Mouse (Mus musculus) heart, postnatal 36 days (tissue): ENCODE results near the gene Npas3. TPM values are rescaled to one million over a fixed set of nuclear protein-coding genes. Genes with fewer than 3 reads are reported as not detected.

Experiments
- DNase-seq, 2 experiments: peaks; one replicate each; pipeline ENCODE4 v3.0.0; 2021 to 2022
- intact Hi-C: fragments of 180-260 bp; cut with DNase I; formaldehyde crosslinking; loops from one replicate; pipeline ENCODE4 v1.15.1; 2025
- total RNA-seq, 2 experiments: library from RNA; stranded (reverse); gene quantifications; 2 replicates each; pipeline ENCODE4 v1.2.3; 2021

Npas3 gene
- total RNA-seq, 2 experiments from 2014 or later: 0.79 to 0.83 TPM

DNA sequence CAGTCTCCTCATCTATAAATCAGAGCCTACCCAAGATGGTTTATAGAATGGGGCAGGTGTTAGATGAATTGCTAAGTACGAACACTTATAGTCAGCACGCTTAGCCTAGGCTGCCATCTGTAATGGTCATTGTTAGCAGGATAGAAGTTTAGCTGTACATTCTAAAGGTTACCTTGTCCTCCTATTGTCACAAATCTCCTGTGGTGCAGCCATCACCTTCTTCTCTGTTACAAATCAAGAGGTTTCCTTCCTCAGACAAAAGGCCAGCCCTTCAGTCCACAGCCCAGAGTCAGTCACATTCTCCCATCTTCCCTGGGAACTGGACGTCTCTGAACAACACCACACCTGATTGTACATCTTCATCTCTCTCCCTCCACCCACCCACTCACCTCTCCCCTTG, 851.0 kb downstream of the Npas3 start:
- DNase-seq: no peak
- intact Hi-C loops: loop anchor here (1.0 to 2.0 kb wide), 3 partner anchors 253 to 447 kb away; no protein-coding TSS in a partner anchor

DNA sequence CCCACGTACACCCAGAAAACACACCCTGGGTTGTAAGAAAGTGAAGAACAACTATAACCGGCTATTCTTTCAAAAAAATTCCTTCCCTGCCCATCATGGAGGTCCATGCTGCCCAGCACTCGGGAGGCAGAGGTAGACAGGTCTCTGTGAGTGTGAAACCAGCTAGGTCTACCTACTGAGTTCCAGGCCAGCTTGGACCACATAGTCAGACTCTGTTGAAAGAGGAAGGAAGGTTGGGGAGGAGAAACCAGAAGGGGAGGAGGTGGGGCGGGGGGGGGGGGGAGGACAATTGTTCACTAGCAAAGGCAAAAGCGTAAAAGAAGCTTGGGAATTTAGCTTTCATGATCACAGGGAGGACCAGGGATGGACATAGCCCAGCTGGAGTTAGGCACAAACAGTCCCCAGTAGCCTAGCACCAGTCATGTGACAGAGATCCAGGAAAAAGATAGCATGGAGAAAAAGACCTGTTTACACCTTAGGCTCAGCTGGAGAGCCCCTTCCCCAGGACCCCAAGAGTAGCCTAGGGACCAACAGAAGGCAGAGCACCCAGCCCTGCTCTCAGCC, 852.9 kb downstream of the Npas3 start:
- intact Hi-C loops: no loop called here

GRCm38 (mm10) chr12:54102500-54102899, 854.0 kb downstream of the Npas3 start:
- intact Hi-C loops: no loop called here
- DNase-seq: no peak

More for the DNA sequence above, 852.9 kb downstream of the Npas3 start:
- no peak for DNase-seq

- no peak for DNase-seq
Measured at GRCm38 (mm10) chr12:54105531-54105930, 857.1 kb downstream of the Npas3 start.

GRCm38 (mm10) chr12:54105946-54106345, 857.5 kb downstream of the Npas3 start:
- no peak for DNase-seq
- intact Hi-C loops: no loop called here

More at GRCm38 (mm10) chr12:54105531-54105930, 857.1 kb downstream of the Npas3 start:
- intact Hi-C loops: no loop called here

- DNase-seq: no peak
- intact Hi-C loops: no loop called here
Measured at GRCm38 (mm10) chr12:54110342-54110741, 861.9 kb downstream of the Npas3 start.

GRCm38 (mm10) chr12:54110930-54111329, 862.5 kb downstream of the Npas3 start:
- intact Hi-C loops: no loop called here
- no peak for DNase-seq

GRCm38 (mm10) chr12:54120386-54120785, 871.9 kb downstream of the Npas3 start:
- intact Hi-C loops: no loop called here
- DNase-seq: no peak

- intact Hi-C loops: no loop called here
- DNase-seq: no peak
Measured at GRCm38 (mm10) chr12:54121286-54121685, 872.8 kb downstream of the Npas3 start.
